Mouse (Mus musculus) limb, embryonic 14.5 days (tissue): ENCODE data around the gene Dis3. TPM values are rescaled to one million over a fixed set of nuclear protein-coding genes. Genes with fewer than 3 reads are reported as not detected.

ENCODE experiments used
- ATAC-seq: fragments of 200-750 bp; cut with Nextera tagmentation; 2 replicates; pipeline ENCODE4 v1.8.0; 2017; ENCODE audit warnings: low read depth, moderate number of reproducible peaks, moderate TSS enrichment; ENCODE audit not compliant: low FRiP score
- DNase-seq: peaks from one replicate; pipeline ENCODE4 v3.0.0-alpha.2; 2015; ENCODE audit warnings: low spot score
- H3K27ac ChIP-seq: fragments of 300-500 bp; sonication (generic); replicated peaks from 2 replicates; pipeline ENCODE4 v1.5.1; 2014; ENCODE audit warnings: low read depth, mild to moderate bottlenecking, low read length, moderate library complexity, mixed read lengths
- H3K27me3 ChIP-seq: fragments of 300-500 bp; sonication (generic); 2 replicates; pipeline ENCODE4 v1.6.1; 2014; ENCODE audit warnings: low read length, mixed read lengths; ENCODE audit not compliant: control insufficient read depth, insufficient read depth
- H3K36me3 ChIP-seq: fragments of 300-500 bp; sonication (generic); 2 replicates; pipeline ENCODE4 v1.6.1; 2014; ENCODE audit warnings: mild to moderate bottlenecking, low read length, moderate library complexity, mixed read lengths; ENCODE audit not compliant: control insufficient read depth, insufficient read depth
- H3K4me1 ChIP-seq: fragments of 300-500 bp; sonication (generic); 2 replicates; pipeline ENCODE4 v1.6.1; 2014; ENCODE audit warnings: antibody characterized with exemption, low read length, mixed read lengths; ENCODE audit not compliant: control insufficient read depth, insufficient read depth
- H3K4me2 ChIP-seq: fragments of 300-500 bp; sonication (generic); replicated peaks from 2 replicates; pipeline ENCODE4 v1.6.1; 2014; ENCODE audit warnings: low read depth, mild to moderate bottlenecking, low read length, moderate library complexity; ENCODE audit not compliant: severe bottlenecking
- H3K4me3 ChIP-seq: fragments of 300-500 bp; sonication (generic); replicated peaks from 2 replicates; pipeline ENCODE4 v1.5.1; 2014; ENCODE audit warnings: low read length
- H3K9ac ChIP-seq: fragments of 300-500 bp; sonication (generic); 2 replicates; pipeline ENCODE4 v1.6.1; 2014; ENCODE audit warnings: mild to moderate bottlenecking, low read depth, low read length, moderate library complexity; ENCODE audit not compliant: severe bottlenecking
- H3K9me3 ChIP-seq: fragments of 300-500 bp; sonication (generic); 2 replicates; pipeline ENCODE4 v1.6.1; 2016; ENCODE audit warnings: low read length; ENCODE audit not compliant: control insufficient read depth
- POLR2A ChIP-seq: fragments of 200-500 bp; IDR thresholded peaks from 2 replicates; pipeline ENCODE4 v1.8.0; 2012; ENCODE audit warnings: inconsistent platforms, mild to moderate bottlenecking, moderate library complexity, borderline replicate concordance; ENCODE audit not compliant: insufficient read depth, insufficient read length; ENCODE audit errors: extremely low read depth
- WGBS: fragments of 180-500 bp; shearing (Covaris S2); extraction: QIAGEN DNeasy Blood & Tissue Kit; methylation state at CpG from one replicate; pipeline ENCODE4 v1.1.7; 2014; 5-methylcytosine and 5-hydroxymethylcytosine counted together
- polyA plus RNA-seq, 2 experiments: library from polyadenylated mRNA; depleted of rRNA in 1 of 2; stranded (reverse) in 1 of 2; unstranded in 1 of 2; fragments of >200 nt; fragmentation: Nextera tagmentation in 1 of 2; extraction: Ambion mirVana in 1 of 2; gene quantifications; 2 replicates each; pipeline versions ENCODE4 v1.2.1 to v1.2.3; 2012 to 2014

Dis3 gene
- polyA plus RNA-seq, 2 experiments: 30.7 to 37.6 TPM

DNA sequence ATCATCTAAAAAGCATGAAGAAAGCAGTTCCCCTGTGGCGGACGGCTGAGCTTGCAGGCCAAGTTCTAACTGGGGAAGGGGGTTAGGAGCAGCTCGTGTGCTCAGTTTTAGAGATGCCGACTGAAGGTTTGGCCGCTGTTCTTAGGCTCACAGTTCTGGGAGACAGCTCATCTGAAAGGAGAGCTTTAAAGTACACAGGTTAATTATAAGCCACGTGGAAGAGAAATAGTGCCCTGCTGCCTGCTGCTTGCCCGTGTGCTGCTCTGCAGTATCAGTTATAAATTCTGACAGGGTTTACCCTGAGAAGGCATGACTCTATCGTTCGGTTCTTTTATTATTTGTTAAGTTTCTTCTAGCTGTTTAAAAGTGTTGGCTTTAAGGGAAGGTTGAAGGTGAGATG lies 36.2 kb upstream of the Dis3 start:
- no peak overlapping the region for H3K4me2 ChIP-seq
- no peak overlapping the region for H3K4me3 ChIP-seq
- peaks cover 21% of the 10 kb centered on the region for H3K36me3 ChIP-seq
- H3K4me1 ChIP-seq: no peaks in the 10 kb centered on the region
- ATAC-seq (no peak), DNase-seq (no peak)
- H3K9me3 ChIP-seq: no peaks in the 10 kb centered on the region
- H3K27me3 ChIP-seq: no peaks in the 10 kb centered on the region
- H3K27ac ChIP-seq: no peak overlapping the region
- no peak for TF ChIP-seq POLR2A
- no peak overlapping the region for H3K9ac ChIP-seq
- WGBS: 85% methylated on average over 9 of the region's 9 CpGs

DNA sequence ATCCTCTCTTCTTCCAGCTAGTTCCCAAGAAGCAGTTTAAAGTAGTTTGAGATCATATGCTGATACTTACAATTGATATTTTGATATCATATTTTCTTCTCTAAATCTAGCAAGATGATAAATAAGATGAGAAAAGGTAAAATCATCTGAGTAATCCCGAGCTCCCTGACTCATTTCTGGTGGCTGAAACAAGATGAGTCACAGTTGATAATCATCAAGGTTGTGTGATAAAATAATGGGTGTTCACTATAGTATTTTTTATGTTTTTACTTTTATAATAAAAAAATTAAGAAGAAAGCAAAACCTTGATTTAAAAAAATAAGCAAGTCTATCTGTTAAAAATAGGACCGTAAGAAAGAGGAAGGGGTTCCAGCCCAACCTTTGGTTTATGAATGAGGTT lies 34.5 kb upstream of the Dis3 start:
- Histone ChIP-seq H3K9ac (no peak overlapping the region), H3K4me1 (no peaks in the 10 kb centered on the region), H3K4me2 (no peak overlapping the region), H3K36me3 (peaks cover 17% of the 10 kb centered on the region), H3K27ac (no peak overlapping the region), H3K9me3 (no peaks in the 10 kb centered on the region), H3K4me3 (no peak overlapping the region), H3K27me3 (no peaks in the 10 kb centered on the region)
- 89% methylated on average over 2 of the region's 2 CpGs for WGBS
- TF ChIP-seq POLR2A: no peak
- no peak for DNase-seq
- ATAC-seq: no peak

DNA sequence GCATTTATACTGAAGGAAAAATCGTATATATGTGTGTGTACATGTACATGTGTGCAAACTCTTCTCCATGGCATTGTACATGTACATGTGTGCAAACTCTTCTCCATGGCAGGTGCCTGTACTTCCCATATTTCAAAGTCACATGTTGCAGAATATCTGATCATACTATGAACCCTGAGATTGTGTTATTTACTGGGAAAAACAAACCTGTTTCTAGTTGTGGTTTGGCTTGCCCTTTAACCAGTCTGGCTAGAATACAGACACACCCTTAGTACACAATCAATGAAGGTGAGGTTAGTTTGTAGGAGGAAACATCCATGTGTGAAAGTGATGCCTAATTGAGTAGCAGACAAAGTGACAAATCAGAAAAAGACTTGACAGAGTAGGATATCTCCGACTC lies 29.5 kb upstream of the Dis3 start:
- Histone ChIP-seq H3K36me3 (peaks cover 8% of the 10 kb centered on the region; the same call in 1 of the 2 replicates), H3K27ac (no peak overlapping the region), H3K9ac (no peak overlapping the region), H3K27me3 (no peaks in the 10 kb centered on the region), H3K4me1 (no peaks in the 10 kb centered on the region), H3K4me2 (no peak overlapping the region), H3K4me3 (no peak overlapping the region), H3K9me3 (no peaks in the 10 kb centered on the region)
- WGBS: 91% methylated on average over 2 of the region's 2 CpGs
- DNase-seq (no peak), ATAC-seq (no peak)
- no peak for TF ChIP-seq POLR2A

DNA sequence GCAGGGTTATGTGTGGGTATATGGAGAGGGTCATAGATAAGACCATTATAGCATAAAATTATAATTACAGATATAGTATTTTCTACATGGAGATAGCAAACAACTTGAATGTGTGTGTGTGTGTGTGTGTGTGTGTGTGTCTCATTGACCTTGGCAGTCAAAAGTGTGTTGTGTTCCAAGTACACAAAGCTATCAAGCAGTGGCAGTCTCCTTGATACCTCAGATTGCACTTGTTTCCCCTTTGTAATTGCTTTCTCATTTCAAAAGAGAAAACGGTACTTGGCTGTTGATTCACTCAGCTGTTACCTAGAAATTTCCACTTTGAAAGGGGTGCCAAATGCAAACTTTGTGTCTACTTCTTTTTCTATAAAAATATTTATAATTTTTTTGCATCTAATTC lies 27.9 kb upstream of the Dis3 start:
- Histone ChIP-seq H3K4me3 (no peak overlapping the region), H3K4me1 (no peaks in the 10 kb centered on the region), H3K9me3 (no peaks in the 10 kb centered on the region), H3K27ac (no peak overlapping the region), H3K4me2 (no peak overlapping the region), H3K27me3 (no peaks in the 10 kb centered on the region), H3K36me3 (0 out of 2 replicates have a peak, but pooled peaks cover 7% of the 10 kb centered on the region), H3K9ac (no peak overlapping the region)
- DNase-seq: no peak
- TF ChIP-seq POLR2A: no peak
- 93% methylated on average over 1 of the region's 1 CpGs for WGBS
- ATAC-seq: no peak

DNA sequence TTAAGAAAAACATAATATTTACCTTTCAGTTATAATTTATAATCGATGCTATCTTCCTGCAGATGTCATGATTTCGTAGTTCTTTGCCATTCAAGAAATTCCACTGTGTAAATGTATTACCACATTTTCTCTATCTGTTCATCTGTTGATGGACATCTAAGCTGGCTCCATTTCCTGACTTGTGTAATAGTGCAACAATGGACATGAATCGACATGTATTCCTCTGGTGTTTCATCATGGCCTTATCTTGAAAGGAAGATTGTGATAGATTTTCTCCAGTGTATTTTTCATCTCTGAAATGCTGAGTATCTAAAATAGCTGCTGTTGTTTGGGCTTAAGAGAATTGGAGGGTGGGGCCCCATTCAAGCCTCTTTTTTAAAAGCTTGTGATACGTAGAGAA lies 27.1 kb upstream of the Dis3 start:
- Histone ChIP-seq H3K4me1 (no peaks in the 10 kb centered on the region), H3K4me3 (no peak overlapping the region), H3K9me3 (no peaks in the 10 kb centered on the region), H3K9ac (no peak overlapping the region), H3K27me3 (no peaks in the 10 kb centered on the region), H3K27ac (no peak overlapping the region), H3K4me2 (no peak overlapping the region), H3K36me3 (peaks cover 11% of the 10 kb centered on the region; the same call in 1 of the 2 replicates)
- TF ChIP-seq POLR2A: no peak
- no peak for ATAC-seq
- no peak for DNase-seq
- WGBS: 80% methylated on average over 4 of the region's 4 CpGs

DNA sequence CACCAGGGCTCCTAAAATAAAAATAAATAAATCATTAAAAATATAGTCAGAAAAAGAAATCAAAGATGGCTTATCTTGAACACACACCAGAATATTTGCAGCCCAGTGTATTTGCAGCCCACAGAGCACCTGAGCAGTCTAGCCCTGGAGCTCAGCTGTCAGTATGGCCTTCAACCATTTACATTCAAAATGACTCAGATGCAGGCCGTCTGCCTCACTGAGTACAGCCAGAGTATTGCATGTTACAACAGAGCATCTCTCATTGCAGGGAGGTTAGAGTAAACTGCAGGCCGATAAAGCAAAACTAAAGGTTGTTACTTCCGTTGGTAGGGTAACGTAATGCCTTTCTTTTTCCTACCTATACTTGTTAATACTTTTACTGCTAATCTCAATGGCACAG lies 24.5 kb upstream of the Dis3 start:
- ATAC-seq: no peak

More for the DNA sequence above, 24.5 kb upstream of the Dis3 start:
- Histone ChIP-seq H3K4me3 (no peak overlapping the region), H3K4me2 (no peak overlapping the region), H3K4me1 (no peaks in the 10 kb centered on the region), H3K27me3 (no peaks in the 10 kb centered on the region), H3K27ac (no peak overlapping the region), H3K9ac (no peak overlapping the region), H3K9me3 (no peaks in the 10 kb centered on the region), H3K36me3 (peaks cover 15% of the 10 kb centered on the region; the same call in 1 of the 2 replicates)
- no peak for TF ChIP-seq POLR2A
- DNase-seq: no peak
- WGBS: 88% methylated on average over 4 of the region's 4 CpGs
